Mouse (Mus musculus) layer of hippocampus, adult 11-12 months (tissue): ENCODE results near the gene Zfyve27.

ENCODE experiments used
- DNase-seq: peaks from one replicate; pipeline ENCODE4 v3.0.0; 2022; ENCODE audit warnings: low spot score

The Zfyve27 gene

GRCm38 (mm10) chr19:42142757-42143156 lies 21.0 kb upstream of the Zfyve27 start:
- DNase-seq: no peak

GRCm38 (mm10) chr19:42144067-42144466 lies 19.7 kb upstream of the Zfyve27 start:
- DNase-seq: no peak

- DNase-seq: peak; percentile 91
Observed at GRCm38 (mm10) chr19:42144541-42145167, 19.1 kb upstream of the Zfyve27 start.

GRCm38 (mm10) chr19:42145210-42145609 lies 18.5 kb upstream of the Zfyve27 start:
- DNase-seq: no peak

- DNase-seq: no peak
Observed at GRCm38 (mm10) chr19:42145731-42146130, 18.0 kb upstream of the Zfyve27 start.

GRCm38 (mm10) chr19:42146276-42147010 lies 17.3 kb upstream of the Zfyve27 start:
- DNase-seq: no peak

GRCm38 (mm10) chr19:42147170-42147768 lies 16.5 kb upstream of the Zfyve27 start, which contains the start of gene Marveld1:
TSS of gene Marveld1 (plus strand) at chr19:42147400.
- DNase-seq: no peak

- no peak for DNase-seq
Observed at GRCm38 (mm10) chr19:42147769-42148568, 15.8 kb upstream of the Zfyve27 start.

GRCm38 (mm10) chr19:42148569-42148860 lies 15.2 kb upstream of the Zfyve27 start:
- DNase-seq: no peak

GRCm38 (mm10) chr19:42151990-42152389 lies 11.8 kb upstream of the Zfyve27 start:
- peak; percentile 90 for DNase-seq

- no peak for DNase-seq
Observed at GRCm38 (mm10) chr19:42157493-42158237, 6.1 kb upstream of the Zfyve27 start.

GRCm38 (mm10) chr19:42158246-42159017 lies 5.3 kb upstream of the Zfyve27 start:
- DNase-seq: no peak

- no peak for DNase-seq
Observed at GRCm38 (mm10) chr19:42164188-42164587, 437 bp downstream of the Zfyve27 start.

GRCm38 (mm10) chr19:42166130-42166529 lies 2.4 kb downstream of the Zfyve27 start:
- peak; percentile 88 for DNase-seq

- DNase-seq: no peak
Observed at GRCm38 (mm10) chr19:42166766-42167165, 3.0 kb downstream of the Zfyve27 start.

GRCm38 (mm10) chr19:42167489-42167888 lies 3.7 kb downstream of the Zfyve27 start:
- no peak for DNase-seq

GRCm38 (mm10) chr19:42169322-42169975 lies 5.7 kb downstream of the Zfyve27 start:
- no peak for DNase-seq

GRCm38 (mm10) chr19:42170025-42170969 lies 6.5 kb downstream of the Zfyve27 start:
- DNase-seq: peak; percentile 93

- no peak for DNase-seq
Observed at GRCm38 (mm10) chr19:42176841-42177240, 13.1 kb downstream of the Zfyve27 start.
